In the genomic region with DNA sequence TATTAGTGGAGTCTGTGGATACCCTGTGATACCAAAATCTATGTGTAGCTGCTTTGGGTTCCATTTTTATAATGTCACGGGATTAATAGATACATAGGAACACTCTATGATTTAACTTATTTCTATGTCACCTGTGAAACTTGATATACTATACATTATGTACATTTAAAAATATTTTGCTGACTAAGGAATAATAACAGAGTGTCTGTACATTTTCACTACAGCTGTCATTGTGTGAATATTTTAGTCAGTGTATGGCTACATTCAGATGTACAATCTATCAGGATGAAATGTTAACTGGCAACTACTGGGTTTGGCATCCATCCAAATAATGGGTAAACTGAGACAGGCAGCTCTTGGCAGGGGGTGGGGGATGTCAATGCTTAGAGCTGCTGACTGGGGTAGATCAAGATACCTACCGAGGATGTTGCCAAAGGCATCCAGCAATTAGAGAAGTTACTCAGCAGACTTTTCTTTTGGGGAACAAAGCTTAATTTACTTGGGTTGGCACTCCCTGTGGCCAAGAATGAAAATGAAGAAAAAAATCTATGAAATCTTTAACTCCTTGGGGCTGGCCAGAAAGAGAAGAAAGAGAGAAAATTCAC, we compare ENCODE assay signal across 29 mouse cellular contexts.
"Had no signal": no experiment of that assay in that cellular context is flagged by ENCODE, and none has a peak within 500 bp of the region (broad histone marks: within the 10 kb centered on the region; RNA-seq: fewer than 3 reads in every experiment).

No protein-coding gene starts in this region.

- H3K27me3 ChIP-seq: heart, embryonic 12.5 days; hindbrain, embryonic 12.5 days; intestine, embryonic 15.5 days; kidney, embryonic 15.5 days; limb, embryonic 12.5 days; liver, embryonic 13.5 days; liver, embryonic 15.5 days had no signal

- H3K9ac ChIP-seq: heart, embryonic 12.5 days; hindbrain, embryonic 12.5 days; hindbrain, embryonic 14.5 days; intestine, embryonic 15.5 days; kidney, embryonic 15.5 days; limb, embryonic 12.5 days; liver, embryonic 13.5 days; liver, embryonic 15.5 days had no signal

- H3K4me1 ChIP-seq: heart, embryonic 10.5 days; heart, embryonic 12.5 days; hindbrain, embryonic 10.5 days; hindbrain, embryonic 12.5 days; intestine, embryonic 15.5 days; kidney, embryonic 15.5 days; limb, embryonic 10.5 days; limb, embryonic 12.5 days; liver, embryonic 13.5 days; liver, embryonic 15.5 days had no signal

- H3K36me3 ChIP-seq: heart, embryonic 10.5 days; heart, embryonic 12.5 days; hindbrain, embryonic 10.5 days; hindbrain, embryonic 12.5 days; intestine, embryonic 15.5 days; kidney, embryonic 15.5 days; limb, embryonic 10.5 days; limb, embryonic 12.5 days; liver, embryonic 13.5 days; liver, embryonic 15.5 days had no signal

- H3K9me3 ChIP-seq: heart, embryonic 10.5 days; heart, embryonic 12.5 days; hindbrain, embryonic 10.5 days; hindbrain, embryonic 12.5 days; intestine, embryonic 15.5 days; kidney, embryonic 15.5 days; limb, embryonic 10.5 days; limb, embryonic 12.5 days; liver, embryonic 13.5 days; liver, embryonic 15.5 days had no signal

- H3K4me2 ChIP-seq: heart, embryonic 12.5 days; hindbrain, embryonic 12.5 days; hindbrain, embryonic 14.5 days; intestine, embryonic 15.5 days; kidney, embryonic 15.5 days; limb, embryonic 12.5 days; liver, embryonic 11.5 days; liver, embryonic 13.5 days; liver, embryonic 15.5 days had no signal

- H3K4me3 ChIP-seq: gastrocnemius, adult 2 months; heart, embryonic 10.5 days; heart, embryonic 12.5 days; hindbrain, embryonic 10.5 days; hindbrain, embryonic 12.5 days; intestine, embryonic 15.5 days; kidney, embryonic 15.5 days; left cerebral cortex, adult 2 months; limb, embryonic 10.5 days; limb, embryonic 12.5 days; liver, embryonic 13.5 days; liver, embryonic 15.5 days had no signal

- ATAC-seq: hindbrain, embryonic 16.5 days; inflammation-experienced regulatory T-cells, adult 6 months; intestine, embryonic 15.5 days; intestine, postnatal 0 days had no signal

- H3K27ac ChIP-seq: gastrocnemius, adult 2 months; heart, embryonic 10.5 days; hindbrain, embryonic 10.5 days; hindbrain, embryonic 12.5 days; hindbrain, embryonic 14.5 days; intestine, embryonic 15.5 days; kidney, embryonic 15.5 days; kidney, postnatal 0 days; left cerebral cortex, adult 2 months; limb, embryonic 10.5 days; limb, embryonic 12.5 days; liver, embryonic 13.5 days; liver, embryonic 15.5 days had no signal

- DNase-seq: gastrocnemius, adult 2 months; gastrocnemius, postnatal 10 days; gastrocnemius, postnatal 25 days; heart, adult 18-20 months; heart, postnatal 10 days; heart, postnatal 4 days; kidney, adult 2 months; kidney, adult 9 months; kidney, postnatal 14 days; kidney, postnatal 36 days; layer of hippocampus, adult 9-11 months; liver; liver, embryonic 13.5 days had no signal
